Mouse (Mus musculus) embryonic stem cell, embryonic (primary cell): ENCODE measurements around the gene Aldh3b2.

Source experiments
- CTCF ChIA-PET, 4 experiments: fragments of 300-600 bp in 2 of 4; fragments of 350-600 bp in 2 of 4; sonication (Branson Sonifier 250); formaldehyde crosslinking; loops; one replicate each; lab custom pipeline; 2022; ENCODE audit warnings: inconsistent platforms in 2 of 4; lab: Charles Lee
- POLR2A ChIA-PET, 4 experiments: fragments of 300-600 bp in 2 of 4; fragments of 350-600 bp in 2 of 4; sonication (Branson Sonifier 250); formaldehyde crosslinking; loops; one replicate each; lab custom pipeline; 2022; ENCODE audit warnings: antibody characterized with exemption in 4 of 4, inconsistent platforms in 1 of 4; lab: Charles Lee

Gene Aldh3b2

DNA sequence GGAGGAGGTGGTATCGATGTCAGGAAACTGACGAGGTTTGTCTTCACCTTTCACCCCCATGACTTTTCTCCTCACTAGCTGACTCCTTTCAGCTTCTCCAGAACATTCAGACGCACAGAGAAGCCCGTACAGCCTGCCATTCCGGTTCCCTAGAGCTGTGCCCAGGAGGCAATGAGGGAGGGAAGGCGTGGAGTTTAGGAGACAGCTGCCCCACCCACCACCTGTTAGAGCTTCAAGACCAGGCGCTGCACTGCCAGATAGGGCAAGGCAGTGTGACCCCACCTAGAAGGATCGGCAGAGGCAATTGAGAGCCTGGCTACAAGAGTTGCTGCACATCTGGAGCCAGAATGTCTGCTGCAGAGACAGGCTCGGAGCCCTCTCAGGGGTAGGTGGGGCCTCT is at the start of gene Aldh3b2:
Aldh3b2 (plus strand) TSS at position 100 of the 400 bp plus-strand sequence.
- POLR2A ChIA-PET, result interaction anchor here in 3 of 4 experiments (0.7 to 2.8 kb wide), 13 partner anchors 9 to 161 kb away, joined by 3 to 12 read pairs (median 4); partner anchors contain the start of genes Ndufv1 (in 2 of the 3), Acy3 (in 1 of the 3), Doc2g (in 1 of the 3) and Gm49405 (in 1 of the 3)
- CTCF ChIA-PET, result interaction anchor here in 3 of 4 experiments (0.6 to 5.2 kb wide), 13 partner anchors 8 to 581 kb away, joined by 3 to 27 read pairs (median 5); partner anchors contain the start of genes Gm49405 (in 1 of the 3), Gstp2 (in 1 of the 3), Ndufv1 (in 1 of the 3) and Nudt8 (in 1 of the 3)

DNA sequence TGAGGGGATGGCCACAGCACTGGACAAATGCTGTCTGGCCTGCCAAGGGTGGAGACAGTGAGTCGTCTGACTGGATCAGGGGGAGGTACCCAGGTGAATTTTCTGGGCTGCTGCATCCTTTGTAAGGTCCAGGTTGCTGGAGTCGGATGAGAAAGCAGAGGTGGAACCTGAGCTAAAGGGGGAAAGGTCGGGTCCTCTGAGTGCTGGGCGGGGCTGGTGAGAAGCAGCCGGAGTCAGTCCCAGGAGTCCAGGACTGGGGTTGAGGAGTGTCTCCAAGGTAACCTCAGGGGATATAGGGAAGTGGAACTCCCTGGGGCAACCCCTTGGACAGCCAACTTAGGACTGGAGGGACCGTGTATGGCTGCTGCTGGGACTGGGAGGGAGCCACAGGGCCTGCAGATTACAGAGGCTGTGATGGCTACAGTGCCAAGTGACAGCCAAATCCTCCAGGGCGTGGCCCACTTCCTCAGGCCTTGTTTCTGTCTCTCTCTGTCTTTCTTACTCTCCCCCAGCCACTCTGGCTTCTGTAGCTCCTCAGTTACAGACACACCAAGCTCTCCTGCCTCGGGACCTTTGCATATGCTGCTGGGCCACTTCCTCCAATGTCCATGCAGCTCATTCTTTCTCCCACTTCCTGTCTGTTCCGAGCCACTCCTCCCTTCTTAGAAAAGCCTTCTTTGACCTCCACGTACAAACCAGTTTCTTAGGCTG is 49.3 kb upstream of the Aldh3b2 start:
- ChIA-PET POLR2A (interaction anchor here in 3 of 4 experiments (0.6 to 5.1 kb wide), 27 partner anchors 9 to 345 kb away, joined by 3 to 33 read pairs (median 4); partner anchors contain the start of genes Ndufs8 (in 3 of the 3), Acy3 (in 1 of the 3), Cdk2ap2 (in 1 of the 3) and Gstp2 (in 1 of the 3)), CTCF (interaction anchor here (0.5 to 1.8 kb wide), 21 partner anchors 9 to 383 kb away, joined by 3 to 8 read pairs (median 4); partner anchors contain the start of genes Gm49405 (in 1 of the 4), Grk2 (in 1 of the 4), Ndufs8 (in 1 of the 4) and Ndufv1 (in 1 of the 4))

DNA sequence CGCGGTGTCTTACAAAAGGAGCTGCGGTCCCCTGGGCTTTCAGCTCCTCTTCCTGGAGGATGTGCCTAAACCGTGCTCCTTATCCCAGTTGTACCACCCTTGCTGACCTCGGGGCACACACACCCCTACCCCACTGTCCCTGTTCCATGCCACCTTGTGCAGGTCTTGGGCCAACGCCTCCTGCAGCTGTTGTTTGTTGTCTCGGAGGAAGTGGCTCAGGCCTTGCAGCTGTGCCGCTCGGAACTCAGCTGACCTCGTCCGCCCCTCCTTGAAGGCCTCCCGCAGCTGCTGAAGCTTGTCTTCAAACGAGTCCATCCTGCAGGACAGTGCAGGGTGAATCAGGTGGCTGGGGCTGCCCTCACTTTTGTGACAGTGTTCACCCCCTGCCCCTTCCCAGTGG is 48.5 kb upstream of the Aldh3b2 start:
- ChIA-PET POLR2A (interaction anchor here in 3 of 4 experiments (0.6 to 5.1 kb wide), 29 partner anchors 9 to 344 kb away, joined by 3 to 33 read pairs (median 4); partner anchors contain the start of genes Ndufs8 (in 3 of the 3), Acy3 (in 1 of the 3), Cdk2ap2 (in 1 of the 3) and Ndufv1 (in 1 of the 3)), CTCF (interaction anchor here (0.7 to 1.8 kb wide), 13 partner anchors 8 to 299 kb away, joined by 3 to 8 read pairs (median 4); partner anchors contain the start of genes Gm49405 (in 1 of the 4), Ndufs8 (in 1 of the 4) and Nudt8 (in 1 of the 4))

DNA sequence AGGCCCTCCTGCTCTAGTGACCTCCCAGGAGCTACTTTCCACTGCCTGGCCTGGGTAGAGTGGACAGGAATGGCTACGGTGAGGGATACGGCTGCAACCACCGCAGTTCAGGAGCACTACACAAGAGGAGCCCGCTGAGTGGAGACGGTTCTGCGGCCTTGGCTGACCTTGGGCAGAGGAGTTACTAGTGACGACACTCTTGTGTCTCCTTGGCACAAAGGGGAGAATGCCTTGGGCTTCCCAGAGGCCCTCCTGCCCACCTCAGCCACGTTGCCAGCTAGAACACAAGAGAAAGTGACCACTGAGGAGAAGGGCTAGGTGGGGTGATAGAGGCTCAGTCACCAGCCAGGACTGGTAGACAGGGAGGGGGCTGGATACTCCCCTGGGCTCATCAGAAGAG is 47.9 kb upstream of the Aldh3b2 start:
- POLR2A ChIA-PET, result interaction anchor here in 3 of 4 experiments (0.6 to 5.1 kb wide), 17 partner anchors 8 to 245 kb away, joined by 3 to 33 read pairs (median 4); partner anchors contain the start of genes Ndufs8 (in 3 of the 3), Acy3 (in 1 of the 3), Kmt5b (in 1 of the 3) and Ndufv1 (in 1 of the 3)
- CTCF ChIA-PET, result interaction anchor here in 1 of 4 experiments (1.2 to 1.7 kb wide), 4 partner anchors 11 to 76 kb away, joined by 5 to 8 read pairs (median 6); partner anchors contain the start of genes Gm49405, Ndufs8 and Nudt8

DNA sequence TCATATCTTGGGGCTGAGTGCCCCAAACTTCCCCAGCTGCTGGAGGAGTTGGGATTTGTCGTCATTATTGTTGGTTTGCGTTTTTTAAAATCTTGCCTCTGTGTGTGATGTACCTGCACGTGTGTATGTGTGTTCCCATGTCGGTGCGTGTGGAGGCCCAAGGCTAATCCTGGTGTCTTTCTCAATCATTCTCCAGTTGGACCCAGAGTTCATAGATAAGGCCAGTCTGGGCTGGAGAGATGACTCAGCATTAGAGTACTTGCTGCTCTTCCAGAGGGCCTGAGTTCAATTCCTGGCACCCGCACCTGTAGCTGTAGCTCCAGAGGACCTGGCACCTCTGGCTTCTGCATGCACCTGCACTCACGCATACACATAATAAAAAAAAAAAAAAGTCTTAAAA is 47.3 kb upstream of the Aldh3b2 start:
- ChIA-PET CTCF (interaction anchor here in 1 of 4 experiments (1.0 kb wide), 1 partner anchor 255 kb away, joined by 5 read pairs; no protein-coding TSS in a partner anchor), POLR2A (interaction anchor here in 2 of 4 experiments (0.6 to 5.1 kb wide), 5 partner anchors 10 to 158 kb away, joined by 3 to 33 read pairs (median 5); partner anchors contain the start of genes Ndufs8 (in 2 of the 2), Kmt5b (in 1 of the 2) and Unc93b1 (in 1 of the 2))

DNA sequence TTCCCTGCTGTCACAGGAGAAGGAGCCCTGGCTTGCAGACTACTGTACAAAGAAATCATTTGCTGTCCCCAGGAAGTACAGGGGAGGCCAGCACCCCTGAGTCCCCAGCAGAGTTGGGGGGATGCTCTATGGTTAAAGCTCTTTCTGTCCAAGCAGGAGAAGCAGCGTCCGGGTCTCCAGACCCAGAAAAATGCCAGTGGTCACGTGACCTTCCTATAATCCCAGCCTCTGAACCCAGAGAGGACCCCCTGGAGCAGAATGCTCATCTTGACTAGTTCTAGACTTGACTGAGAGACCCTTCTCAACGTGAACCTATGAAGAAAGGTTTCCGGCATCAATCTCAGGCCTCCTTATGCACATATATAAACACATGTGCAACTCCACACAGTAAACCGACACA is 46.3 kb upstream of the Aldh3b2 start:
- POLR2A ChIA-PET, result interaction anchor here in 2 of 4 experiments (1.0 to 5.1 kb wide), 6 partner anchors 9 to 63 kb away, joined by 3 to 33 read pairs (median 5); partner anchors contain the start of genes Ndufs8 (in 2 of the 2) and Unc93b1 (in 1 of the 2)
- CTCF ChIA-PET, result interaction anchor here in 2 of 4 experiments (0.7 to 1.0 kb wide), 2 partner anchors 21 to 256 kb away, joined by 3 to 5 read pairs; no protein-coding TSS in a partner anchor

DNA sequence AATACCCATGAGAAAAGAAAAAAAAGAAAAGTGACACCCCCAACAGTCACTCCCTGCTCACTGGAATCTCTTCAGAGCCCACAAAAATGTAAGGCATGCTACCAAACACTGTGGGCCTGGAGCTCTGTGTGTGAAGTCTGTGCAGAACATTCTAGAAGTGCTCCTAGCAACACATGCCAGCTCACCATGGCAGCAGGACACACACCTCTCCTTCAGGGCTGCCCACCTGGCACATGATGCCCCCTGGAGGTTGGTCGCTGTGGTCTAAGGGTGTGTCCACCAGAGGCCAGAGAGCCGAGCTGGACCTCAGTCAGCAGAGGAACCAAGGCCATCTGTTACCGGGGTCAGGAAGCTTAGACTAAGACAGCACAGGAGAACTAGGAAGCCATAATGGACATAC is 45.8 kb upstream of the Aldh3b2 start:
- ChIA-PET POLR2A (interaction anchor here in 2 of 4 experiments (1.0 to 5.1 kb wide), 5 partner anchors 9 to 64 kb away, joined by 3 to 33 read pairs (median 5); partner anchors contain the start of genes Ndufs8 (in 2 of the 2) and Unc93b1 (in 1 of the 2)), CTCF (interaction anchor here in 1 of 4 experiments (0.7 kb wide), 1 partner anchor 21 kb away, joined by 3 read pairs; no protein-coding TSS in a partner anchor)

DNA sequence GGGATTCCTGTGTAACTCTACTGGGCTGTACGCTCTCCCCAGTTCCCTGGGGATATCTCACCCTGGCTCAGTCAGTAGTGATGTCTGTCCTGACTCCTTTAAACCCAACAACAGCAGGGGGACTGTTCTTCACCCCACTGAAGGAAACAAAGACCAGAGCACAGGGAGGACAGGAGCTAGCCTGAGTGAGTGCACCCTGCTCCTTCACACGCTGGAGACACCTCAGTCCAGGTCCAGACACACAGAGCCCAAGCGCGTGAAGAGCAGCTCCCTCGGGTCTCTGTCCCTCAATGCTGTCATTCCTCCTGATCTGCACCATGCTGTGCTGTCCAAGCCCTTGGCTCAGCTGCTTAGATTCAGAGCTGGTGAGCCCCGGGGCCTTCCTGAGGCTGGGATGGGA is 45.4 kb upstream of the Aldh3b2 start:
- ChIA-PET CTCF (interaction anchor here in 1 of 4 experiments (3.6 kb wide), 1 partner anchor 54 kb away, joined by 8 read pairs; no protein-coding TSS in a partner anchor), POLR2A (interaction anchor here in 2 of 4 experiments (1.0 to 5.1 kb wide), 5 partner anchors 9 to 64 kb away, joined by 3 to 33 read pairs (median 5); partner anchors contain the start of gene Ndufs8 (in 2 of the 2))

DNA sequence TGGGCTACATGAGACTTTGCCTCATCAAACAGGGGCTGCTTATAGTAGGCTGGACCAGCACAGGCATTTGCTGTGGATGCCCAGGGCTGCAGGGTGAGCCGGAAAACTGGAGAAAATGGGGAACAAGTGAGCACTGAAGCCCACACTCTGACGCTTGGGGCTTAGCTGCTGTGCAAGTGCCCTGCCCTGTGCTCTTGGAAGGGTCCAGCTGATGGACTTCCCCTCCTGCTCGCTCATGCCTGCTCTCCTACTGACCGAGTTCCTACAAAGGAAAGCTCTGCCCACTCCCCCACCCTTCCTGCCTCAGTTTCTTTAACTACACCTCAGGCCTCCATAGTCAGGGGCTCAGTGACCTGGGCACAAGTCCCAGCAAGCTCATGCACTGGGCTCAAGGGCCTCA is 44.1 kb upstream of the Aldh3b2 start:
- ChIA-PET POLR2A (interaction anchor here in 3 of 4 experiments (0.9 to 1.9 kb wide), 5 partner anchors 10 to 886 kb away, joined by 3 to 7 read pairs (median 4); partner anchors contain the start of genes Cdk2ap2 (in 1 of the 3), Chka (in 1 of the 3) and Gstp2 (in 1 of the 3)), CTCF (interaction anchor here in 2 of 4 experiments (0.7 to 3.6 kb wide), 6 partner anchors 32 to 300 kb away, joined by 3 to 8 read pairs (median 3); no protein-coding TSS in a partner anchor)

DNA sequence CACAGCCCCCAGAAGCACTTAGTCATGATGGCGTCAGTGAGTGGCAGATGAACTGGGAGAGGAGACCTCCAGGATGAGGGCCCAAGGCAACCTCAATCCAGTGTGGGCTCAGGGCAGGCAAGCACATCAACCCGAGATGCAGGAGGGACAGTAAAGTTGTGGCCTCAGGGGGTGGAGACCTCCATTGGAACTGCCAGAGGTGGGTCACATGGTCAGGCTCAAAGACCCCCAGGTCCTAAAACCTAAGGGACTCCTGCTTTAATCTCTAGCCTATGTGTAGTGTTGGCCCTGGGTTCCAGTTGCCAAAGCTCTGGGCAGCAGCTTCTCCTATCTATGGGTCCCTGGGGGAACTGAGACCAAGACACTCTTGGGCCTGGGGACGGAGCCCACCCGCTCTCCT is 43.3 kb upstream of the Aldh3b2 start:
- POLR2A ChIA-PET, result interaction anchor here (0.8 to 2.9 kb wide), 18 partner anchors 12 to 168 kb away, joined by 3 to 20 read pairs (median 4); partner anchors contain the start of genes Ndufs8 (in 4 of the 4), Chka (in 2 of the 4), Gstp2 (in 2 of the 4) and Cdk2ap2 (in 1 of the 4)
- CTCF ChIA-PET, result interaction anchor here in 3 of 4 experiments (0.7 to 3.6 kb wide), 6 partner anchors 17 to 259 kb away, joined by 3 to 8 read pairs (median 4); no protein-coding TSS in a partner anchor

DNA sequence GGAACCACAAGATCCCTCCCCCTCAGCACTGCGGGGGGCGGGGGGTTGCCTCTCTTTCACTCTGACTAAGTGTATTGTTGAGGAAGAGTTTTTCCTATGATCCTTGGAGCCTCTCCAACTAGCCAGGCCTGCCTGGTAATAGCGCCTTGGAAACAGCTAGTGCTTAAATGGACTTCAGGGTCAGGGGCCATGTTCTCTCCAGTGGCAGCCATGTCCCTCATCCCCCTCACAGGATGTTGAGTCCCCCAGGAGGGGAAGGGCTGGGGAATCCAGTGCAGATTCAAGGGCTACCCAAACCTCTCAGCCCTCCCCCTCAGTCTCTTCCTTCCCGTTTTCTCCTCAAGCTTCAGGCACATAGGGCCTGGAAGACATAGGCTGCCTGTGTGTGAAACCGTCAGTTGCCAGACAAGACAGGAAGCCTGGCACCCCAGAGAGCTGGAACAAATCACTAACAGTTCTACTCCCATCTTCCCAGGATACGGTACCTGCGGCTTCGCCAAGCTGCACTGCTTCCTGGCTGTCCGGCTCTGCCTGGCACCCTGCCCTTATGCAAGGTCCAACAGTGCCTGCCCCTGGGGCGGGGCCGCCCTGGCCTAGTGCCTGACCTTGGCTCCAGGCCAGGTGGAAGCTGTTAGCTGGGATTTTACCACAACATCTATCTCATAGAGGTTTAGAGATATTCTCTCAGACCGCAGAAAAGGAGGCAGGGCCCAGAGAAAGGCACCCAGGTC is 42.8 kb upstream of the Aldh3b2 start, which contains the start of gene Aldh3b1:
Aldh3b1 (minus strand) TSS at position 598 of the 731 bp plus-strand sequence.
- ChIA-PET POLR2A (interaction anchor here (0.8 to 2.9 kb wide), 34 partner anchors 9 to 395 kb away, joined by 3 to 20 read pairs (median 4); partner anchors contain the start of genes Ndufs8 (in 4 of the 4), Cdk2ap2 (in 2 of the 4), Chka (in 2 of the 4) and Gm49405 (in 2 of the 4)), CTCF (interaction anchor here (0.8 to 3.6 kb wide), 10 partner anchors 14 to 168 kb away, joined by 3 to 8 read pairs (median 3); partner anchors contain the start of genes Cdk2ap2 (in 1 of the 4) and Ndufs8 (in 1 of the 4))

DNA sequence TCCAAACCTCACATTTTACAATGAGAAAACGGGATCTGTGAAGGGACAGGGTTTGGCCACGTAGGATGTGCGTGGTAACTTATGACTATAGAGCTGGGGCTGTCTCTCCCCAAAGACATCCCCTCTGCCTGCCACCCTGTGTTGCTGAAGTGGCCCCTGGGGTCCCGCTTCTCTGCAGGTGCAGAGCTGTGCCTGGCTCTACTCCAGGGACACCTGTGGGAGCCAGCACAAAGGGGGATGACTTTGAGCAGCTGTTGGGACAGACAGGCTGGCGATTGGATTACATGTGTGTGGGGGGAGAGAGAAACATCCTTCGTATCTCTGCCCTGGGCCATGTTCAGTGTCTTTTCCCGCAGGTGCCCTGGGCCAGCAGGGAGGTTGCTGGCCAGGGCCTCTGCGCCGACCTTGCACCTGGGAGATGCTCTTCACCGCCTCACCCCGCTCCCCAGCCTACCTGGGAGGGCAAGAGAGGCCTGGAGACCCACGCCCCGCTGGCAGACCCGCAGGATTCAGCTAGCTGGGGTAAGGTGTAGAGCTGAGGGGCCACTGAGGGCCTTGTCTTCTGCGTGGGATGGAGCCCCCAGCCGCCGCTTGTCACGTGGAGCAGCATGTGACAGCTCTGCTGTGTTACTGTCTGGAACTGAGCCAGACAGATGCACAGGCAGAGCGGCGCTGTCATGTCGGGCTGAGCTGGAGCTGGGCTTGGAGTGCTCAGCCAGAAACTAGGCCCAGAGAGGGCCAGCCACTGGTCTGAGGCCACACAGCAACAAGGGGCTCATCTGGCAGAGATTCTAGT is 41.7 kb upstream of the Aldh3b2 start:
- ChIA-PET CTCF (interaction anchor here in 3 of 4 experiments (0.8 to 3.6 kb wide), 12 partner anchors 12 to 167 kb away, joined by 3 to 8 read pairs (median 3); partner anchors contain the start of genes Ndufv1 (in 2 of the 3), Cdk2ap2 (in 1 of the 3) and Ndufs8 (in 1 of the 3)), POLR2A (interaction anchor here in 3 of 4 experiments (0.7 to 2.9 kb wide), 34 partner anchors 10 to 396 kb away, joined by 3 to 20 read pairs (median 4); partner anchors contain the start of genes Gm49405 (in 2 of the 3), Ndufs8 (in 2 of the 3), Ndufv1 (in 2 of the 3) and Nudt8 (in 2 of the 3))

DNA sequence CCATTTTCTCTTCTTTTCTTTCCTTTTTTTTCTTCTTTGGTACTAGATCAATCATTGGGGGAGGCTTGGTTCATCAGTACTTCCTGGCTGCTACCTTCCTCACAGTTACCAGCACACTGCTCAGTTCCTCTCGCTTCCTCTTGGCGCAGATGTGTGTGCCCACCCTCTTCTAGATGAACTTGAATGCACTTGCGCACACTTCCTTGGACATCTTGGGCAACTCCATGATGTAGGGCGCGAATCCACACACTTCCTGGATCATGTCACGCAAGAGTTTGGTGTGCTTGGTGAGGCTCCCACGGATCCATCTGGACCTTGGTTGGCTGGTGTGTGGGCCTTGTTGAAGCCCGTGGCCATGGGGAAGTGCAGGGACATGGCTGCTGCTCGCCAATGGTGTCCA is 40.4 kb upstream of the Aldh3b2 start:
- ChIA-PET POLR2A (interaction anchor here in 3 of 4 experiments (0.7 to 2.9 kb wide), 10 partner anchors 12 to 297 kb away, joined by 3 to 20 read pairs (median 4); partner anchors contain the start of genes Ndufv1 (in 2 of the 3), Acy3 (in 1 of the 3), Gstp2 (in 1 of the 3) and Ndufs8 (in 1 of the 3)), CTCF (interaction anchor here in 3 of 4 experiments (0.6 to 1.5 kb wide), 4 partner anchors 9 to 163 kb away, joined by 3 to 8 read pairs (median 4); partner anchors contain the start of gene Ndufv1 (in 1 of the 3))
